Mouse (Mus musculus): ENCODE results near the gene Flvcr2.

GRCm38 (mm10) chr12:85764686-85765085, 18.3 kb downstream of the Flvcr2 start:
- TF ChIP-seq CTCF (conservative IDR thresholded peaks at IDR 0.05; ENCODE audit: low read length) (no peak), POU5F1 (IDR thresholded peaks at IDR 0.05; ENCODE audit: borderline replicate concordance, low read length) (no peak), NANOG (IDR thresholded peaks at IDR 0.05; ENCODE audit: borderline replicate concordance, low read length) (no peak)
